Mouse (Mus musculus): ENCODE results near the gene Tppp3.

DNA sequence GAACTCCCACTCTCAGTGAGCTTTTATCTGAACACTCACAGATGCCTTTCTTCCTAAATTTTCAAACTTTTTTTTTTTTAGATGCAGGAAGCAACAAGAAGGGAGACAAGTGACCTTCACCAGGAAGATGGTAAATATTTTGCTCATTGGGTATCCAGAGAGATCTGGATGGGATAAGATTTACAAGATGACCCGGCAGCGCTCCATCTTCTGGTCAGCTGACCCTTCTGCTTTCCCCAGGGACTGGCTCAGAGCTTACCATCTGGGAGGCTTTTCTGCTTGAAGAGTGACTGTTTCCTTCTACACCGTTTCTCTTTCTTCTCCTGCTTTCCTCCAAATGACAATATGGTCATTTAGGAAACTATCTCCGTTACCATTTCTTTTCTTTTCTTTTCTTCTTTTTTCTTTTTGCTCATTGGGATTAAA, 25.2 kb downstream of the Tppp3 start:
- TF ChIP-seq POLR2A (IDR thresholded peaks at IDR 0.05; ENCODE audit: control insufficient read depth, low read depth, low read length) (no peak), CTCF (IDR thresholded peaks at IDR 0.05; ENCODE audit: control insufficient read depth, insufficient read depth, insufficient replicate concordance, low read depth, low read length) (no peak)

All from testis, adult 2 months (tissue).